Mouse (Mus musculus) heart, adult 2 months (tissue): Measurements from ENCODE around the gene Anxa7.

ENCODE experiments used
- CTCF ChIP-seq: fragments of 200-600 bp; IDR thresholded peaks from 2 replicates; pipeline ENCODE4 v1.8.1; 2022; ENCODE audit warnings: antibody characterized with exemption, mild to moderate bottlenecking, moderate library complexity
- EP300 ChIP-seq: fragments of 200-500 bp; IDR thresholded peaks from 2 replicates; pipeline ENCODE4 v1.6.1; 2011; ENCODE audit warnings: low read depth, low read length, control low read depth; ENCODE audit not compliant: insufficient read depth
- POLR2A ChIP-seq: fragments of 200-500 bp; IDR thresholded peaks from 2 replicates; pipeline ENCODE4 v1.6.1; 2011; ENCODE audit warnings: mild to moderate bottlenecking, low read depth, low read length, control low read depth; ENCODE audit not compliant: insufficient read depth

- TF ChIP-seq CTCF = peak; percentile 22; the same call in 1 of the 2 replicates
- no peak for TF ChIP-seq POLR2A
- no peak for TF ChIP-seq EP300
These were observed 51.3 kb downstream of the Anxa7 start for GRCm38 (mm10) chr14:20428593-20428992.
